Mouse (Mus musculus) kidney, postnatal 25 days (tissue): ENCODE data around the gene Hoxd13.
A peak's percentile ranks its signal among the peaks of the same experiment; 100 is the strongest.

ENCODE experiments used
- DNase-seq, 2 experiments: peaks; one replicate each; pipeline ENCODE4 v3.0.0; 2021; ENCODE audit warnings: mixed read lengths in 2 of 2

The Hoxd13 gene

DNA sequence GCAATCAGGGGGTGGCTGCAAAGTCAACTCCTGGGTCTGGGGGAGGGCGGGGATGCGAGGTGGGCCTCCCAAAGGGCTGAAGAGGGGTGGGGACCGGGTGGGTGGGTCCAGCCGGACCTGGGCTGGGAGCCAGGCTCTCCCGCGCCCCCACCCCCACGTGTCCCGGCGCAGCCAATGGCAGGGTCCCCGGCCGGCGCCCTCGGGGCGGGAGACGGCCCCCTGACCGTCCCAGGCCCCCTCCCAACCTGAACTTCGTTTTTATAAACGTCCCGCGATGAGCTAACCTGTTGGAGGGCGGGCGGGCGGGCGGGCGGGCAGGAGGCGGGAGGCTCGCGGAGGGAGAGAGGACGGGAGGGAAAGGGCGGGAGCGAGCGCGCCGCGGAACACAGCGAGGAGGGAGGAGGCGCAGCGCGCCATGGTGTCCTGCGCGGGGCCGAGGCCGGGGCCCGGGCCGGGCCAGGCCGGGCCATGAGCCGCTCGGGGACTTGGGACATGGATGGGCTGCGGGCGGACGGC is at the start of gene Hoxd13:
Gene Hoxd13, plus strand, starts transcription at position 469 of the 516 bp plus-strand sequence.
- DNase-seq, result no peak

- no peak for DNase-seq
Measured at GRCm38 (mm10) chr2:74619676-74620246, 48.3 kb upstream of the Hoxd13 start.

DNA sequence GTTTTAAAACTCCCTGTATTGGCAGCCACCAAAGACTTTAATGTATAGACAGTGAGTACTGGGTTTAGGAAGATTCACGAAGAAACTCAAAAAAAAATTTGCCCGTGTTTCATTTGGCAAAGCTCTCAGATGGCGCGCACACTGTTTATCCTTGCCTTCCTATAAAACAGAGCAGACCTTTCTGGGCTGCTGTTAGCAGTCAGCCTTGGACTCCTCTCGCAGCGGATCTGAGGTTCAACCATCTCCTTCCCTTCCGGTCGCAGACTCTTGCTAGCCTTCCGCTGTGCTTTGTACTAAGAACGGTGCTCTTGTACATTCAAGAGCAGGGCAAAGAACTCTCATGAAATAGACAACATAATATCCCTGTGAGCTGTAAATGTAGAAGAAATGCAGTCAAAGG is 47.7 kb upstream of the Hoxd13 start:
- DNase-seq, result no peak

- no peak for DNase-seq
Measured at GRCm38 (mm10) chr2:74635412-74635811, 32.7 kb upstream of the Hoxd13 start.

- DNase-seq, result no peak
Measured at GRCm38 (mm10) chr2:74642431-74642830, 25.7 kb upstream of the Hoxd13 start.

DNA sequence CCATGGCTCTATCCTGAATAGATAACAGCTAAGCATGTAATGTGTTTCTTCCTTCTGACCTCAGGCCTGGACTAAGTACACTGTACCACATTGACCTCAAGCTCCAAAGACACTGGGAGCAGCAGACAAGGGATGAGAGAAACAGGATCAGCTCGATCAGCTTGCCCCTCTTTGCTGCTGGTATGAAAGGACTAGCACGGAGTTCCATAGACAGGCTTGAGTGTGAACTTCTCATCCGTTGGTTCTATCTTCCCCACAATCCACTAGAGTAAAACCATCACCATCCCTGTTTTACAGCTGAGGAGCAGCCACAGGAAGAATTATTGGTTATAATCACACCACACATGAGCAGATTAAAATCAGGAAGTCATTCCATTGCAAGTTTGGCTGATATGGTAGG is 22.5 kb upstream of the Hoxd13 start:
- DNase-seq, result no peak

- DNase-seq, result no peak
Measured at GRCm38 (mm10) chr2:74647082-74647864, 20.8 kb upstream of the Hoxd13 start.

- no peak for DNase-seq
Measured at GRCm38 (mm10) chr2:74652996-74653340, 15.1 kb upstream of the Hoxd13 start.

DNA sequence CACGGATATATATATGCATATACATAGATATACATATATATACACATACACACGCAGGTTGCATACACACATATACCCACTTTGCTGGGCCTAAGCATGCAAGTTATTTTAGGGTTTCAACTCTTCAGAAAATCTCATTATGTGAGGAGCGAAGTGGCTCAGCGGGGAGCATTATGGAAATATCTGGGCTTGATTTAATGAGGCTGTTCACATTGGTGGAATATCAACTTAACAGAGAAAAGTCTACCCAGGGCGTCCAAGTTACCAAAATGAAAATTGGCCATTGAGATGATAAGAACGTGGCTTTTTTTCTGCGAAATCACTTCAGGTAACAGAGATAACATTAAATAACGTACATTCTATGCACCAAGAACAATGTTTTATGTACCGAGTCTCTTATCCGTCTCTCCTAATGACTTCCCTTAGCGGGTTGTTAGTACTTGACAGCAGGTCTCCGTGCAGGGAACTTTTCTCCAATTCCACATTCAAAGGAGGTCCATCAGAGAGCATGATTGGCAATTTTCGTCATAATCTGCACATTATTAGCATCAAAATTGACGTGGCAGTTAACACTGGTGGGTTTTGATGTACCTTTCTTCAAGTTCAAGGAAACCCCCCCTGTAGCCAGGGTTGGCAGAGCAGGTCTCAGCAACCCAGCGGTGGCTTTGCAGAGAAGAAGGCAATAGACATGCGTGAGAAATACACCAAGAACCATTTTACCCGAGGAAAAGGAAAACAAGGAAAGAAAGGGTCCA is 14.2 kb upstream of the Hoxd13 start:
- no peak for DNase-seq

- no peak for DNase-seq
Measured at GRCm38 (mm10) chr2:74654743-74655419, 13.2 kb upstream of the Hoxd13 start.

DNA sequence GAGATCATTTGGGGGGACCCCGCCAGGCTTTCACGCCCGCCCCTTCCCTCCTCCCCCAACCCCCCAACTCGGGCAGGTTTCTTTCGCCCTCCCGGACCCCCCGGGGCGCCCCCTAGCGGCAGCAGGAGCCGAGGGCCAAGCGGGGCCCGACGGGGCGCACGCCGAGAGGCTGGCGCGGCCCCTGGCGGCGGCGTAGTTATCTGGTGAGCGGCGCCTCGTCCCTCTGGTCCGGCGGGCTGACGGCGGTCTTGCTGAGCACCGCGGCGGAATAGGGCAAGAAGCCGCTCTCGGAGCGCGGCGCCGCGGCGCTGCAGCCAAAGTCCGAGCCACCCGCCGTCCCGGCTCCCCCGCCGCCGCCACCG is 12.7 kb upstream of the Hoxd13 start:
- peak; percentile 47 to 70 for DNase-seq

DNA sequence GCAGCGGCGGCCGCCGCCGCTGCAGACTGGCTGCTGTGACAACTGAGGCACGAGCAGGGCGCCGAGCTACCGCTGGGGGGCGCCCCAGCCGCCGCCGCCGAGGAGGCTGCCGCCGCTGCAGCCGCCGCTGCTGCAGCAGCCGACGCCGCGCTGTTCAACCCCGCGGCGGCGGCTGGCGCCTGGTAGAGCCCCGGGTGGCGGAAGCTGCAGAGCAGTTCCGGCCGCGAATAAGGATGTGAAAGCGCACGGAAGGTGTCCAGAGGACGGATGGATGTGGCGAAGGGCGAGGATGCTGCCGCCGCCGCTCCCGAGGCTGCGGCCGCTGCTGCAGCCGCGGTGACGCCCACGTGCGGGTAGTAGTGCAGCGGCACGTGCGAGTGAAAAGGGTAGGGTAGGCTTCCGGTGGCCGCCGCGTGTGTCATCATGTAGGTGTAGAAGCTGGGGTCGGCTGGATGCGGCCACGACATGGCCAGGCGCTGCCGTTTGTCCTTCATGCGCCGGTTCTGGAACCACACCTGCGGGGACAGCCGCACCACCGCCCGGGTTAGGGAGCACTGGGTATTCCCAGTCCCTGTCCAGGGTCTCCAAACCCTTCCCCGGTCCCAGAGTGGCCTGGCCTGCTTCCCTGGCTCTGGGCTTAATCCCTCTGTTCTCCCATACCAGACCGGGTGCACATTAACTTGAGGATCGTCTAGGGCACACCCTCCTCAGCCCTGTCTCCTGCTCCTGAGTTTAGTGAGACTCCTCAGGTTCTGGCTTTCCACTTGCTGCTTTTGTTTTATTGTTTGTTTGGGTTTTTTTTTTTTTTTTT is 12.1 kb upstream of the Hoxd13 start:
- peak in 1 of 2 experiments; percentile 13 for DNase-seq

DNA sequence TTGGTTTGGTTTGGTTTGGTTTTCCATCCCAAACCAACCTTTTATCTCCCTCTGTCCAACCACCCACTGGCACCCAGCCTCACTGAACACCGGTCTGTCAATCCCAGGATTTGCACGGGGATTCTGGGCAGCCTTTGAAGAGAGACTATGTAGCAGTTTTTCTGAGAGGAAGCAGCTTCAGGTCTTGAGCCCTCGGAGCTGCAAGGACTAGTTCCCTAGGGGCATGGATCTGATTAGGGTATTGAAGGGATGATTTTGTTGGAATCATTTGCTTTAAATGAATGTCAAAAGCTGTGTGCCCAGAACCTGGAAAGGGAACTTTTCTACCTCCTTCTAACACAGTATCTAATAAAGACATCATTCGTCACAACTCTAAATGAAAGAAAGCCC is 11.5 kb upstream of the Hoxd13 start:
- DNase-seq, result no peak

- DNase-seq, result peak in 1 of 2 experiments; percentile 19
Measured at GRCm38 (mm10) chr2:74657251-74658023, 10.7 kb upstream of the Hoxd13 start.

GRCm38 (mm10) chr2:74658024-74658666 is 10.0 kb upstream of the Hoxd13 start:
- DNase-seq, result no peak

- DNase-seq, result no peak
Measured at GRCm38 (mm10) chr2:74658667-74659371, 9.3 kb upstream of the Hoxd13 start.

DNA sequence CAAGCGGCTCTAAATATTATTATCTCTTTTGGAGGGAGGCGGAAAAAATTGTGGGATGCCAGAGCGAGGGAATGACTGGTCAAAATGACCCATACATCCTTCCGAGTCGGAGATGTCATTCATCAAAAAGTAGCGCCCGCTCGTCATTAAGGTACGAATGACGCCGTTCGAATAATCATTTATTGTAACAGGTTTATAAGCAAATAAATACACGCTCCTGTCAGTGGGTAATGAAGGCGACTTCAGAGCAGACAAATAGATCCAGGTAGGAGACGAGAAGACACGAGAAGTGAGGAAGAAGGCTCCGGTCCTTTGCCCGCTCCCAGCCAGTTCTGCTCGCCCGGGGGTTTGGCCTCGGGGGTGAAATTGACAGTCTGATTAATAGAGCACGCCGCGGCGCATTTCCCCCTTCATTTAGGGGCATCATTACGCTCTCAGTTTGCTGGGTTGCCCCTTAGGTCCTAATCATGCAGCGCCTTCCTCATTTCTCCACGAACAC is 8.6 kb upstream of the Hoxd13 start, which contains the start of gene Evx2:
Gene Evx2, minus strand, starts transcription at position 51 of the 499 bp plus-strand sequence.
- no peak for DNase-seq

GRCm38 (mm10) chr2:74660421-74661375 is 7.4 kb upstream of the Hoxd13 start:
- no peak for DNase-seq

GRCm38 (mm10) chr2:74661685-74662084 is 6.4 kb upstream of the Hoxd13 start:
- peak in 1 of 2 experiments; percentile 46 for DNase-seq
